Mouse (Mus musculus) gastrocnemius, postnatal 14 days (tissue): ENCODE results near the gene Cars2. TPM values are rescaled to one million over a fixed set of nuclear protein-coding genes. Genes with fewer than 3 reads are reported as not detected.
"Not testable (repeated sequence)": the region's sequence is repeated elsewhere in the genome, so short reads cannot be mapped to it uniquely, and the experiment has no call there.

Source experiments
- DNase-seq: peaks from one replicate; pipeline ENCODE4 v3.0.0; 2021; ENCODE audit warnings: mixed read lengths
- intact Hi-C: fragments of 180-260 bp; cut with DNase I; formaldehyde crosslinking; loops from one replicate; pipeline ENCODE4 v1.15.1; 2025; ENCODE audit warnings: low total_unique reads
- total RNA-seq, 2 experiments: library from RNA; stranded (reverse); gene quantifications; 2 replicates each; pipeline ENCODE4 v1.2.3; 2021

The Cars2 gene
- total RNA-seq, 2 experiments from 2014 or later, result 12.8 to 13.8 TPM

- no peak for DNase-seq
- intact Hi-C loops, result no loop called here
These were observed 71.0 kb downstream of the Cars2 start for GRCm38 (mm10) chr8:11479591-11479990.

- intact Hi-C loops, result no loop called here
- DNase-seq, result no peak
These were observed 71.6 kb downstream of the Cars2 start for GRCm38 (mm10) chr8:11478807-11479527.

GRCm38 (mm10) chr8:11477811-11478761, 72.5 kb downstream of the Cars2 start, which contains the start of gene Rab20:
Gene Rab20, minus strand, starts transcription at chr8:11478710.
- DNase-seq, result peak; percentile 64
- intact Hi-C loops, result no loop called here

GRCm38 (mm10) chr8:11477178-11477553, 73.4 kb downstream of the Cars2 start:
- no peak for DNase-seq
- intact Hi-C loops, result no loop called here

- intact Hi-C loops, result no loop called here
- DNase-seq, result peak; percentile 45
These were observed 74.0 kb downstream of the Cars2 start for GRCm38 (mm10) chr8:11476338-11477177.

- no peak for DNase-seq
These were observed 74.7 kb downstream of the Cars2 start for GRCm38 (mm10) chr8:11475876-11476275.

GRCm38 (mm10) chr8:11475397-11475796, 75.2 kb downstream of the Cars2 start:
- no peak for DNase-seq
- intact Hi-C loops, result no loop called here

More at GRCm38 (mm10) chr8:11475876-11476275, 74.7 kb downstream of the Cars2 start:
- intact Hi-C loops, result no loop called here

- intact Hi-C loops, result no loop called here
- DNase-seq, result no peak
These were observed 77.5 kb downstream of the Cars2 start for GRCm38 (mm10) chr8:11473072-11473471.

- intact Hi-C loops, result no loop called here
- no peak for DNase-seq
These were observed 79.3 kb downstream of the Cars2 start for GRCm38 (mm10) chr8:11471309-11471708.

- intact Hi-C loops, result no loop called here
- no peak for DNase-seq
These were observed 79.9 kb downstream of the Cars2 start for GRCm38 (mm10) chr8:11470694-11471093.

GRCm38 (mm10) chr8:11469095-11469494, 81.5 kb downstream of the Cars2 start:
- DNase-seq, result no peak
- intact Hi-C loops, result no loop called here

- intact Hi-C loops, DNase-seq: not testable (repeated sequence)
These were observed 84.1 kb downstream of the Cars2 start for GRCm38 (mm10) chr8:11466528-11466927.

GRCm38 (mm10) chr8:11465619-11466018, 85.0 kb downstream of the Cars2 start:
- no peak for DNase-seq
- intact Hi-C loops, result no loop called here

GRCm38 (mm10) chr8:11464707-11464964, 85.9 kb downstream of the Cars2 start:
- intact Hi-C loops, result no loop called here
- no peak for DNase-seq

Other genes with a start within 250 kb of the Cars2 start
- gene Col4a2, start 238.0 kb downstream of the Cars2 start, total RNA-seq, result 100 to 1,000 TPM; 297 to 319 TPM
- gene Col4a1, start 238.0 kb downstream of the Cars2 start, total RNA-seq, result 100 to 1,000 TPM; 636 to 736 TPM
- gene Rab20, start 72.1 kb downstream of the Cars2 start, total RNA-seq, result under 1 TPM; 0.53 to 0.69 TPM
- 10 to 100 TPM; 23.4 to 27.3 TPM for gene Naxd, start 53.3 kb downstream of the Cars2 start, total RNA-seq
- 10 to 100 TPM; 21.0 to 21.2 TPM for gene Ing1, start 4.8 kb upstream of the Cars2 start, total RNA-seq
- 10 to 100 TPM; 24.4 to 25.2 TPM for gene Ankrd10, start 85.0 kb upstream of the Cars2 start, total RNA-seq
- not detected for gene 1700016D06Rik, start 150.3 kb upstream of the Cars2 start, total RNA-seq
- 10 to 100 TPM; 54.5 to 64.7 TPM for gene Arhgef7, start 176.9 kb upstream of the Cars2 start, total RNA-seq